Mouse (Mus musculus) heart, adult 9 months (tissue): ENCODE measurements around the gene Itgb8.

ENCODE experiments used
- DNase-seq, 2 experiments: peaks; one replicate each; pipeline ENCODE4 v3.0.0; 2022; ENCODE audit warnings: low spot score in 2 of 2

Gene Itgb8

DNA sequence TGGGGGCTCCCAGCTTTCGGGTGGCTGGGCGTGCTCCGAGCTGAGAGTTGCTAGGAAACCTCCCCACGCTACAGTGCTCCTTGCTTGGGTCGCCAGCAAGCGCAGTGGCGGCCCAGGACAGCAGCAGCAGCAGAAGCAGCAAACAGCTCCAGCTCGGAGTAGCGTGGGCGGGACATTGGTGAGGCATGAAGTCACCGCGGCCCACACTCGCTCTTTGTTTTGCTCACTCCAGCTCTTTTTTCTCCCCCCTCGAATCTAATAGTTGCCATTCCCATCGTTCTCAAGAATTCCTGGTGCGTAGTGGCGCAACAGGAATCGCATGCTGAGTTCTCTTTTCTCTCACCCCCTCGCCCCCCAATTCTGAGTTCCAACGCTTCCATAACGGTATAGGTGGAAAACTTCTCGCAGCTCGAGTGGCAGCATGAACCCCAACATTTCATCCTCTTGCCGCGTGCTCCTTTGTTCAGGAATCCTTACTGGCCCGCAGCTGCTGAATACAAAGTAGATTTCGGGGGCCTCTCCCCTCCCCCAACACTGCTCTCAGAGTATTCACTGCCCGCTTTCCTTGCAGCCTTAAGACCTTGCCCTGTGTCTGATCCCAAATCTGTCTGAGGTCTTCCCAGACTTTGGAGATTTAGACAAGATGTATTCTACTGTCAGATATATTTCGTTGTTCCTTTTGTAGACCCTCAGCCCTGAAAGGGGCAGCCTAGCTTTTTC is at the start of gene Itgb8:
TSS of gene Itgb8 (minus strand) at position 107 of the 720 bp plus-strand sequence.
- peak; percentile 67 to 69 for DNase-seq

DNA sequence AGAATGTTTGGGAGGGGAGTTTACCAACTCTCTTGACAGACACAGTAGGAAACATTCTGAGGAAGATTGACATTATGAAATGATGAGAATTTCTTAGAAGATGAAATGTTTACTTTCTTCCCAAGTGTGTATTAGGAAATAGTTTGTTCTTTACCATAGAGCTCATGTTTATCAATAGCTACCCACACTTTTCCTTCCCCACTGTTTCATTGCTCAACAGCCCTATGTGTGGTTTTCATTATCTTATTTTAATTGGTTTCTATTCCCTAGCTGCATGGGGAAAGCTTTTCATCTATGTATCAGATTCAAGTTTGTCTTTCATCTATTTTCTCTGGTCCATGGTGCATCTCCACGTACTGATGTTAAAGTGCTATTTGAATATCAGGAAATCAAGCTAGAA is 37.7 kb upstream of the Itgb8 start:
- DNase-seq: no peak

DNA sequence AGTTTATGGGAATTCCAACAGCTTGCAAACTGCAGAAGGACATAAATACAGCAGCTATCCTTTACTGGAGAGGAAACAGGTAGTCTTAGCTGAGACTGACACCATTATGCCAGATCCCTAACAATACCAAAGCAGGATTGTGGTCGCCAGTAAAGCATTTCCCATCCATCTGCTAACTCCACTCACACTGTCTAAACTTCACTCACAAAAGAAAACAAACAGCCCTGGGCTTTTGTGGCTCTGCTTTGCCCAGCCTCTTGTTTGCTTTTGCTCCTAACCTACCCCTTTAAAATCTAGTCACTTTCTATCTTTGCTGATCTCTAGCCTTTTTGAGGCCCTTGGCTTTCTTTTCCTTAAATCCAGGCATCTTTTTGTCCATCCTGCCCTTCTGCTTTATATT is 35.0 kb upstream of the Itgb8 start:
- DNase-seq: no peak

DNA sequence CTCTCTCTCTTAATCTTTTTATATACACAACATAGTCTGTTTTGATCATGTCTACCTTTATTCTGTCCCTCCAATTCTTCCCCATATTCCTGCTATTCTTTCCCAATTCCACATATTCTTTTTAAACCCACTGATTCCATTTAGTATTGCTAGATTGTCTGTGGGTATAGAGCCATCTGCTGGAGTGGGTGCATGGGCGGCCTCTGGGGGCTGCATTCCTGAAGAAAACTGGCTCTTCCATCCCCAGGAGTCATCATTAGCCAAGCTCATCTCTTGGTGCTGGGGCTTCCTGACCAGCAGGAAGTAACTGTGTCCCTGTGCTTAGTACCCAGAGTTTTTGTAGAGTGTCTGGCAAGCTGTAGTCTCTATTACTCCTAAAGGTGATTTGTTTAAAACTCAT is 33.4 kb upstream of the Itgb8 start:
- DNase-seq: no peak

DNA sequence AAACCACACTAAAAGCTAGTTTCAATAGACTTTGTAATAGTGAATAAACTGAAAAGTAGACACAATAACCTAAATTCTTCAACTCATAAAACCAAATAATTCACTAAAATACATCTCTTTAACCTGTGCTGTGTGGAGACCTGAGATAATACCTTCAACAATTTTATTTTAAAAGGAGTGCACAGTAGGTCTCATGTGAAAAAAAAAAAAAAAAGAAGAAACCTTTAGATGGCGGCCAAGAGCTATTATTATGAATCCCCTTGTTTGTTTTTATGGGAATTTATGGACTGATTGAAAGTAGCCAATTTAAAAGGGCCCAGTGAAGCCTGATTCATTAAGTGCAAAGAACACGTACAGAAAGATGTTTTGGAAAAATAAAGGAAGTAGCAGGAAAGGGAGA is 31.4 kb upstream of the Itgb8 start:
- DNase-seq: no peak

DNA sequence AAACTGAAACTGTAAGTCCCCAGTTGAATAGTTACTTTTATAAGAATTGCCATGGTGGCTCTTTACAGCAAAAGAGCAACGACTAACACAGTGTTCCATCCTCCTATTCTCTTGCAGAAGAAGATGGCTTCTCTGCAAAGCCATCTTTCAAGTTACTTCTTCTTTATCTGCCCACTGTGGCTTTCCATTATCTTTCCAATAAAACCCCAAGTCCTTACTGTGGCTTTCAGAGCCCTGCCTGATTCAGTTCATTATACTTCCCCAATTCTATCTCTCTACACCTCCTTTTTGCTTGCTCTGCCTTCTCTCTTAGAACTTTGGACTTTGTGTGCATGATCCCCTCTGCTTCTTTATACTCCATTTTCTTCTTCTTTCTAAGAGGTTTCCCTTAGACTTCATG is 30.1 kb upstream of the Itgb8 start:
- no peak for DNase-seq

DNA sequence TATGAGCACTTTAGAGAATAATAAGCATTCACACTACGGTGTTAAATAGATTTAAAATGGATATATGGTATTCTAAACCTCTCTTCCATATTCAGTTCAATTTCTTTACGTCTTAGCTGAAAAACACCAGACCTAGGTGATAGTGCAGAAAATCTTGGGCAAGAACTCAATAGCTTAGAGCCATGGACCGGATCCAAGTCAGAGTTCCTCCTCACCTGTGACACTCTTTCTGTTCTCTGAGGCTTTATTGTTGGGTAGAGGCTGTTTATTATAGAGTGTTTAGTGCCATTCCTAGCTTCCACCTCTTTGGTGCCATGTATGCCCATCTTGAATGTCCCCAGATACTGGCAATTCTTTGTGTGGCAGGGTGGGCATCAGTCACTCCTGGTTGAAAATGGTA is 25.9 kb upstream of the Itgb8 start:
- DNase-seq: no peak

DNA sequence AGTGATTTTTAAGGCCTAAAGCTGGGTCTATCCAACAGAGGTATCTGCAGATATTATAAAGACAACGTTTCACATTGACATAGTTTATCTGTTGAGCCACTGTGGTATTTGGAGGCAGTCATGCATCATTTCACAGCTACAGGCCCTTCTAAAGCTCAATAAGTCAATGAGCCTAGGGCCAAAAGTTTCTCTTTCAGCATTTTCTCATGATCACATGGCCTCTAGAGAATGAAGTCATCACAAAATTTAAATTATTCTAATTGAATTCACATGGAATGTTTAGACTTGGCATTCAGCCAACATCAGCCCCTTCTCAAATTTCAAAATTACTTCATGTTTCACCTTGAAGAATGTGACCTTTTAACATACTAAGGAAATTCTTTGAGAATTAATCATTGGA is 10.0 kb upstream of the Itgb8 start:
- no peak for DNase-seq

DNA sequence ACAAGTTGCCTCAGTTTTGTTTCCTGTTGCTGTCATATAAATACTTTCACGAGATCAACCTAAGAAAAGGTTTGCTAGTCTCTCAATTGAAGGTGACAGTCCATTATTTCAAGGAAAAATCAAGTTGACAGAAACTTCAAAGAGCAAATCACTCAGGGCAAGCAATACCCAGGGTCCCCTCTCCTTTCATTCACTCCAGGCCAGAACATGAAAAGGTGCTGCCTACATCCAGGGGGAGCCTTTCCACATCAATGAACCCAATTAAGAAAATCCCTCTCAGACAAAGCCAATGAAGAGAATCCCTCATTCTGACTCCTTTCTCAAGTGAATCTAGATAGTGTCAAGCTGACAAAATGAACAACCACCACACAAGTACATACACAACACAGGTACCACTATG is 2.5 kb upstream of the Itgb8 start:
- DNase-seq: no peak

DNA sequence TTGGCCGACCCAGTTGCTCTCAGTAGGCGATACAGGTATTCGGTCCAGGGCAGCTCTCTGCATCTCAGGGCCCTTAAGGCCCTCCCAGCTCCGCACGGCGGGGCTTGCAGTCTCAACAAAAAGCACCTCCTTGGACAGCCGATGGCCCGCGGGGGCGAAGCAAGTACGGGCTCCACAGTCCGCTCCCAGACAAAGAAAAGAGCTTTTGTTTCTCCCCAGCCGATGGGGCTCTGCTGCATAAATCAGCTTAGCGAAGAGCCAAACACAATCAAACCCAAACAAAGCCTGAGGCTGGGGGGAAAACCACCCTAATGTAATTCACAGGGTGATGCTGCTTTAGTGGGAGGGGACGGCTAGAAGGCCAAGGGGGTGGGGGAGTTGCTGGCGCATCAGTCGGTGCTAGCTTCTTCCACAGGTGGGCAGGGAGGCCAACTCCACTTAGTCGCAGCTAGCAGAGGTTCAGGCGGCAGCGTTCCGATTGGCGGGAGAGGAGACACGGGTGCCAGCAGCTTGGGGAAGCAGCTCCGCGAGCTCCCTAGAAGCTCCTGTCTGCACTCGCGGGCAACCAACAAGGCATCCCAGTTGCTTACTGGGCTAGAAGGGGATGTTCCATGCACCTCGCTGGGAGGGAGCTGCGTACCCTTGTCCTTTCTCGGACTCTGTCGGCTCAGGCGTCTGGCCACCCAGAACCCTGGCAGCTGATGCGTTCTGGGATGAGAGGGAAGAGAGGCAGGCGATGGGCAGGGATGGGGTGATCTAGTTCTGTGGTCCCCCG is 494 bp downstream of the Itgb8 start:
- DNase-seq: peak; percentile 31 to 32

DNA sequence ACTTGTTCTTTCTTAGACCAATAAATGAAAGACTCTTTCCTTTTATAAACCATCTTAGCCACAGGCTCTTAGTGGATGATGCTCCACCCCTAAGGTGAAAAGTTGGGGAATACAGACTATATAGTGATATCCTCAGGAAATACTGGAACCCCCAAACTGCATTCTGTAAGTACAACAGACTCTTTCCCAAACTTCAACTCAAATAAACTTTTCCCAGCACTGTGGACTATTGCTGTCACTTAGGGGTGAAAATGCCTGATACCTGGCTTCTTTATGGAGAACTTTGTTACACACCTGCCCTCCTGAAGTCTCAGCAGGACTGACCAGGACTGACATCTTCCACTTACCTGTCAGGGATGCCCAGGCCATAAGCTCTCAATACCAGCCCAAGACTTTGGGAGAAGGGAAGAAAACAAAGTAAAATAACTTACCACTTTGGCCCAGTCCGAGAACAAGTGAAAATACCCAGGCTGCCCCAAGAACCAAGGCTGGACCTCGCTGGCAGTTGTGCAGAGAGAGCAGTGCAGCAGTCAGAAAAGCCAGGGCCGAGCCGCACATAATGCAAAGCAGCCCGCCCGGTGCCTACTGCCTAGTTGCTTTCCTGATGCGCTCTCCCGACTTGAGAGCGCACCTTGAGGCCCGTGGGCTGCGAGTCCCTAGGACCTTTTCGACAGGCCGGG is 1.2 kb downstream of the Itgb8 start:
- DNase-seq: no peak

DNA sequence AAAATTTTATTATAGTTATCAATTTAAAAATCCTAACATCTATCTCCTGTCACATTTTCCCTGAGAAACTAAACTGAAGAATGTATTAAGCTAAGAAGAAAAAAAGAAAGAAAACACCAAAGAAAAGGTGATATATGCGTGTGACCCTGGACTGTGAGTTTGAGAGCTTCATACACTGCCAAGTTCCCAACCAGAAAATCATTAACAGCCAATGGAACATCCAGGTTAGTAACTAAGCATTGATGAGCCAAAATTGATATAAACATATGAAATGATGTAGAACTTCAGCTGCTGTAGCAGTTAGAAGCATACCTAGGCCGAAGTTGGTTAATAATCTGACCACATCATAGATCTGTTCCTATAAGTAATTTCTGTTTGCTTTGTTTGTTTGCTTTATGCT is 6.8 kb downstream of the Itgb8 start:
- DNase-seq: no peak

DNA sequence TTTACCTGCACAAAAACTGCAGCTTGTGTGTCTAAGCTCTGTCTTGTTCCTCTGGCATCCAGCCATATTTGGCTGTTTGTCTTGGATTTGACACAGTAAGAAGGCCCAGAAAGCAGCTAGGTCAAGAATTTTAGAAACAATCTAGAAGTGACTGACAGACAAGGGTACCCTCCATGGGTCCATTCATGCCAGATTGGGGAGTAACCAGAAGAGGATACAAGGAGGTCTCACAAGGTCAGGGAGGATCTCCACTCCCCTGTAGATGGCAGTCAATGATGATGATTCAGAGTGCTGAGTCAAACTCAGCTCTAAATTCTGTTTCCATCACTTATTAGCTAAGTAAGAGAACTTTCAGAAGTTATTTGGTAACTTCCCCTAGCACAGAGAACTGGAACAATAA is 8.2 kb downstream of the Itgb8 start:
- DNase-seq: peak in 1 of 2 experiments; percentile 14

DNA sequence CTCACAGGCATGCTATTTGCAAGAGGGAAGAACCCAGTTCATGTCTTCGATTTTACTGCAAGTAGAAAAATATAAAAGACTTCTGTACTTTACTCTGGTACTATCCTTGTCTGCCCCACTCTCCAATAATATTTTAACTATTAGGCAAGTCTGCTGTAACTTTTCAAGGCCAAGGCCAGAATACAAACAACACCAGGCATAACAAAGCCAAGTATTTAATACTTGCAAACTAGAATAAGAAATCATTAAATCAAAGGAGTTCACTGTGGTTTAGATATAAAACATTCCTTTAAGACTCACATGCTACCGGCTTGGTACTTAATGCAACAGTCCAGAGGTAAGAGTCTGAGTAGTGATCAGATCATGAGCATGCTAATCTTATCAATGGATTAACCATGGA is 9.0 kb downstream of the Itgb8 start:
- no peak for DNase-seq

DNA sequence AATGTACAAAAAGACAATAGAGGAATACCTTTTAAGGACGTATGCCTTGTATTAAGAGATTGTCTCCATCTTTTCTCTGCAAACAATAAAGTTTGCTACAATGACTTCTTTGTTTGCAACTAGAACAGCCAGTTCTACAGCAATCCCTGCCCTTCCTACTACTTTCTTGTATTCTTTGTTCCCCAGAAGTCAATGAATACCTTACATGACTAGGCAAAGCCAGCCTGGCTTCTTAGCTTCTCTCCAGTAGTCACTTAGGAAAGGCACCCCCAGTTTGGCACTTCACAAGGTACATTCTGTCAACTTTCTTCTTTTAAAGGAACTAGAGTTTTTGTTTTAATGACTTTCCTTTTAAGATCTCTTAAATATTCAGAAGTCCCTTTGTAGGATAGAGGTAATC is 10.7 kb downstream of the Itgb8 start:
- no peak for DNase-seq

DNA sequence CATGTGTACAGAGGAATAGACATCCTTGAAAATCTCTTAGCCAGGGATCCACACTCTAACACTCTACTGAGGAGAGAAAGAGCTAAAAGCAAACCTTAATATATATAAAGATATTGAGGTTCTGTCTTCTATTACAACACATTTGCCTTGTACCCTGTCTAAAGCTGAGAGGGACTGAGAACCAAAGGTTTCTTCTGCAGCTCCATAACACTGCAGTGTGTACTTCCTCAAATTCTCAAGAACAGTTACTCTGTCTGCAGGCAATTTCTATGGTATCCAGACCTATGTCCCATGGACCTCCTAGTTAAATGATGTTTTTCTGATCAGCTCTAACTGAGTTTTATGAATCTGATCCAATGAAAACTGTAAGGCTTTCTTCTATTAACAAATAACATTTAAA is 13.9 kb downstream of the Itgb8 start:
- no peak for DNase-seq

DNA sequence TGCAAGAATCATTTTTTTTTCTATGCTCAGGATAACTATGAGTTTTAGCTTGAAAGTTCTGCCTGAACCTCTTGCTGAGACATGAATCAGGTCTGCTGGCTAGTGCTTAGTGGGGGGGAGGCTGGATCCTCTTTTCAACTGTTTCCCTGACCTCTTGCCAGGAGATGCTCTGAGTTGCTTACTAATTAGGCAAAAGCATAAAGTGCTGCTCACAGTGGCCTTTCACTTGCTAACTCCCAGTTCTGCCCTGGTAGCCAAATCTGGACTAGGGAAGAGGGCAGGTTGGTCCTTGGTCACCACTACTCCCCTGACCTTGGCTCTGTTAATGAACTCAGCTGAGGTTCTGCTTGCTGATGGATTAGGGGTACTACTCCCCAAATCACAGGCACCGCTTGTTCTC is 19.2 kb downstream of the Itgb8 start:
- DNase-seq: no peak

DNA sequence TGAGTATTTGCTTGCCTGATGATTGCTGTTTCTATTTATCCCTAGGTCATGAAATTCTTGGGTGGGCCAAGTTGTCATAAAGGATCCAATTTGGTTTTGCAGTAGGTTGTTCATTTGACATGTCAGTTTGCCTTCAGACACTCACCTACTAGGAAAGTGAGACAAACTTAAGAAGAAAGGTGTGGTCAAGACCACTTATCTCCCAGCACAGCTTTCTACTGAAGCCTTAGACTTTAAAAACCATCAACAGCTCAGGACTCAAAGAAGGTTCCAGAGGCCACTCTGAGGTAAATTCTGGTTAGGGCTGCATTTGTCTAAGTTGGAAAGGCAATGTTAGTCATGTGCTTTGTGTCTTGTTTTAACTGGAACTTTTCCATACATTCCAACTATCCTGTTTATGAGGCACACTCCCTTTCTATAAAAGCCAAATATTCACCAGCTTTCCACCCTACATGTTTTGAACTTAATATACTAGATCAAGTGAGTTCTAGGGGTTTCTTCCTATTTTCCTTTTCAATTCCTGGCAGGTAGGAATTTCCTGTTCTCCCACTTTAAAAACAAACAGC is 20.8 kb downstream of the Itgb8 start:
- DNase-seq: no peak

DNA sequence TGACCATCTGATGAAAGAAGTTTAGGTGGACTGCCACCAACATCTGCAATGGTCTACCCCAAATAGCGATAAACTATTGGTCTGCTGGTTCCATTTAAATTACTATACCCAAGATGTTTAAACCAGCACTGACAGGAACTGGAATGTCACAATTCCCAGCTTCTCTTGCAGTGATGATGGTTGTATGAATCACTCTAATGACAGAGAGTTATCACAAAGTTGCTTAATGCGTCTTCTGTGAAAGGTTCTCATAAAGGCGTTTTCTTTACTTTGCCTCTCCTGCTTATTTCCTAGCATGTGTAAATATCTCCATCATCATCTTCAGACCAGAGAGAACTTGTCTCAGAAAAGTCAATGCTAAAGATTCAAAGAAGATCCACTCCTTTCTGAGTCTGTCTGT is 23.4 kb downstream of the Itgb8 start:
- no peak for DNase-seq

DNA sequence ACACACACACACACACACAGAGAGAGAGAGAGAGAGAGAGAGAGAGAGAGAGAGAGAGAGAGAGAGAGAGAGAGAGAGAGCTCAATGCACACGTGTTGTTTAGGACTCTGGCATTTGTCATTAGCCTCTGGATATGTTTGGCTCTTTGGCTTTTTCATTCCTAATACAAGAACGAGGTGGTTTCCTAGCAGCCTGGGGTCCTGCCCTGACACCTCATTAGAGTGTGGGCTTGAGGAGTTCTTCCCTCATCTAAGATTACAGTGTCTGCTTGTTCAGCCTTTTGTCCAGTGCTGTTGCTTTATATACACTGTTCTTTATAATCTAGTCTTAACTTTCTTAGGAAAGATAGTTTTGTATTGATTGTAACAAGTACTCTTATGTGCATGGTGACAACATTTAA is 27.1 kb downstream of the Itgb8 start:
- no peak for DNase-seq

DNA sequence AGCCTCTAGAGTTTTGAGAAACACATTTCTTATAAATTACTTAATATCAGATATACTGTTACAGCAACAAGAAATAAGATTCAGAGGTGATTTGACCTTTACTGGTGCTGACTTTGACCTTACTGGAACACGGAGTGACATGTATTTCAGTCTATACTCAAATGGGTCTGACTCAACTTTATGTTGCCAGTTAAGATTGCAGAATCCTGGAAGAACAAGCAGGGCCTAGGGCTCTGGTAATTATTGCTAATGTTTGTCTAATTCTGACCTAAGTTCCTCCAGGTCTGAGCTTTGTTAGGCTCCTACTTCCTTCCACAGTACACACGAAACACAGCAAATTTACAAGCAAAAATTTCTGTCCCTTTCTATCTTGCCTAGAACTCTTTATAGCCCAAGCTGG is 28.0 kb downstream of the Itgb8 start:
- DNase-seq: no peak

DNA sequence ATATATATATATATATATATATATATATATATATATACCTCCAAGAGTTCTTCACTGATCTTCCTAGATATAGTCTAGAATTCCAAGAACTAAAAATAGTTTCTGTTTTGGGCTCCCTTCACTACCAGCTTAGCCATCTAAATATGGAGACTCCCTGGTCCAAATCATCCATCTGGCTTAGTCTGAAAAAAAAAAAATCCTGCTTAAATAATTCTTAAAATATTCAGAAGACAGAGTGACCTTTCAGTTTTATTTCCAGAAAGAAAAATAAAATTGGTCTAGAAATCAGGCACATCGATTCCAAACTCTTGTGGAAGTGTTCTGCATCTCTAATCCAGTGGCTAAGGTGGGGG is 28.6 kb downstream of the Itgb8 start:
- no peak for DNase-seq
